Mouse (Mus musculus): Measurements from ENCODE around the gene Rab14.

- TF ChIP-seq USF1 (IDR thresholded peaks at IDR 0.05; ENCODE audit: low read depth) (no peak), POLR2A (IDR thresholded peaks at IDR 0.05; ENCODE audit: insufficient read length, low read depth) (no peak), MAX (IDR thresholded peaks at IDR 0.05; ENCODE audit: low read depth) (no peak), SRF (IDR thresholded peaks at IDR 0.05; ENCODE audit: control insufficient read depth, insufficient read length, low read depth) (no peak), TCF3 (IDR thresholded peaks at IDR 0.05; ENCODE audit: insufficient read length, low read depth) (no peak), MYOD1 (IDR thresholded peaks at IDR 0.05; ENCODE audit: control insufficient read depth in 1 of 3, insufficient read length in 2 of 3, low read depth in 2 of 3) (no peak), REST (IDR thresholded peaks at IDR 0.05; ENCODE audit: insufficient read depth, insufficient read length) (no peak), MYOG (IDR thresholded peaks at IDR 0.05; ENCODE audit: control insufficient read depth in 1 of 3, insufficient read depth in 1 of 3, insufficient read length in 2 of 3, low read depth in 2 of 3) (peak in 1 of 3 experiments; percentile 5), E2F4 (IDR thresholded peaks at IDR 0.05; ENCODE audit: insufficient read depth) (no peak)
These were observed 686 bp downstream of the Rab14 start for GRCm38 (mm10) chr2:35199971-35200897.
